Mouse (Mus musculus) spleen, postnatal 4 days (tissue): ENCODE results near the gene Oaf.
A peak's percentile ranks its signal among the peaks of the same experiment; 100 is the strongest.

Source experiments
- DNase-seq, 2 experiments: peaks; one replicate each; pipeline ENCODE4 v3.0.0; 2022; ENCODE audit warnings: low spot score in 2 of 2

Oaf gene

DNA sequence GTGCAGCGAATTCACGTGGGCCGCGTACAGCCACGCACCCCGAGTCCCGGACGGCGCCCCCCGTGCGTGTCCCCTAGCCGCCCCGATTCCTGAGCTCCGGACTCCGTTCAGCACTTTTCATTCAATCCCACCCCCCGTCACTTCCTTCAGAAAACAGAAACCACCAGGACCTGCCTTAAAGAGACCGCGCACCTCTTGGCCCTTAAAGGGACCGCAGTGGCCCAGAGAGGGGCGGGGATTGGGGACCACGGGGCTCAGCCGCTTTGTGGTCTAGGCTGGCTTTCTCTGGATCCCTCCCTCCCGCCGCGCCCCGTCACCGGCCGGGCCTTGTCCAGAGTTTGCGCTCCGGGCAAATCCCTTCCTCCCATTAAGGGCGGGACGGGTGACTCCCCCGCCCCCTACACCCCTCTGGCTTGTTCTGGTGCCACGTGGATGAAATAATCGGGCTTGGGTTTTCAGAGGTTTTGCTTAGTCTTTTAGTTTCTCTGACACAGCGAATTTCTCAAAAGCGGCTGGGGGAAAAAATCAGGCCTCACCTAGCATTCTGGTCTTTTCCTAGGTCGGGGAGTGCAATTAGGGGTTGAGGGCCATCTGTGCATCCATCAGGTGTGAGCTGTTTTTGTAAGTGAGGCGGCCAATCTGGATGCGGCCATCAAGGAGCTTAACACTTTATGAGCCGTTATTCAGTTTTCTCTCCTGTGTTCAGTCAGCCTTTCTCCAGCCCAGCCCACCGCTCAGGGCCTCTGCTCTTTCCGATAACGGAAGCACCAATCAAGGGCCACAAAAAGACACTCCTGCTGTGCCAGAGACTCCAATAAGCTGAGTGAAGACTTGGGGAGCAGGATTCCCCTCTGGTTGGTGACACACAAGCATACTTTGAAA is at the start of gene Oaf:
Oaf (minus strand) TSS at position 200 of the 882 bp plus-strand sequence.
- DNase-seq = peak; percentile 65 to 78

DNA sequence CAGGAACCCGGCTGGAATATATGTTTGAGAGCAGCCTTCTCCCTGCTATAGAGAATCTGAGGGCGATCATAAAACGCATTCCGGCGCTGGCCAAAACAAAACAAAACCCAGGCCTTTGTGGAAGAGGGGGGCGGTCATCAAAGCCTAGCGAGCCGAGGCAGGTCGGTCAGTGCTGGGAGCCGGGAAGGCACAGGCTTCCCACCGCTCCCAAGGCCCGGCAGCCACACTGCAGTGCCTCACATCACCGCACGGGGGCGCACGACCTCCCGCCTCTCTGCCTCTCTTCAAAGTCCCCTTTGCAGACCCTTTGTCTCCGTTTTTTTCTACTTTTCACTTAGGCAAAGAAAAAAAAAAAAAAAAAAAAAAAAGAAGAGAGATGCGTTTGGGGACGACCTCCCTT is 47.2 kb upstream of the Oaf start:
- peak; percentile 46 to 84 for DNase-seq

DNA sequence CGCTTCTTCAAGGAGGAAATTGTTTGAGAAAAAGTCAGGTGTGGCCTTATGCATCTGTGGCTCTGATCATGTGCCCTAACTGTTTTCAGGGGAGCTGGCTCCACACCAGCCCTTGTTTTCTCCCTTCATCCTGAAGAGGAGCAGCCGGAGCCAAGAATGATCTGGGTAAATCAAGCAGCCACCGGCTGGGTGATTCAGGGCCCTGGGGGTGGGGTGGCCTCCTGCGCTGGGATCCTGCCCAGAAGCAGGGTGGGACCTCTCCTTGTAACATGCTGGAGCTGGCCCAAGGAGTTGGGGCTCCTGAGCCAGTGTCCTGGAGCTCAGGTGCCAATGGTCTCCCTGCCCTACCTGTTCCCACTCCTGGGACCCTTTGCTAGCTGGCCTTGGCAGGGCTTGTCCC is 45.6 kb upstream of the Oaf start:
- DNase-seq = no peak

DNA sequence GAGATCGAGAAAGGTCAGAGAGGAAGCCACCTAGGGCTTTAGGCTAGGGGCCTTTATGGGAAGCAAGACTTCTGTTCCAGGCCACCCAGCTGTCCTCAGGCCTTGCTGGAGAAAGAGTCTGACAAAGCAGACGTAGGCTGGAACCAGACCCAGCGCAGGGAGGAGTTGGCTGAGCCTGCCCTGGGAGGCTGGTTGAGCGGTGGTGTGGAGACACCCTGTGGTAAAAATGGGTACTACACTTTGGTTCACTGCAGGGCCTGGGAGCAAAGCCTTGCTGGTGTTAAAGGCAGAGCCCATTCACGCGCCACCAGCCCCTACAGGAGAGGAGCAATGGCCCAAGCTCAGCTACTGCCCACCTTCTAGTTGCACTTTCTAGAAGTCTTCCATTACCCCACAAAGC is 44.6 kb upstream of the Oaf start:
- peak; percentile 65 to 85 for DNase-seq

DNA sequence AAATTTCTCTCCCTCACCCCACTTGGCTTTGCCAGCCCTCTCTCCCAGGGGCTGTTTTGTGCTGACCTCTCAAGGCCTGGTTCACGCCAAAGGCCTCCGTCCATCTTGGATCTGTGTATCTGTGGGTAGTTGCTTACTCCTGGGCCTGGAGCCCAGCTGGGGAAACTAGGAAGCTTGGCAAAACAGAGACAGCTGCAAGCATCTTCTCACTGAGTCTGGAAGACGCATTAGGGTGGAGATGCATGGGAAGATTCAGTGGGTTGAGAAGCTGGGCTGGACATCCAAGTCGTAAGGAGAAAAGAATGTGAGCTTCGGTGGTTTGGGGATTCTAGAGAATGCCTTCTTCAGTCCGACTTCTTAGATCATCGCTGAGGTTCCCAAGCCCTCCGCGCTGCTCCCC is 34.0 kb upstream of the Oaf start:
- no peak for DNase-seq

DNA sequence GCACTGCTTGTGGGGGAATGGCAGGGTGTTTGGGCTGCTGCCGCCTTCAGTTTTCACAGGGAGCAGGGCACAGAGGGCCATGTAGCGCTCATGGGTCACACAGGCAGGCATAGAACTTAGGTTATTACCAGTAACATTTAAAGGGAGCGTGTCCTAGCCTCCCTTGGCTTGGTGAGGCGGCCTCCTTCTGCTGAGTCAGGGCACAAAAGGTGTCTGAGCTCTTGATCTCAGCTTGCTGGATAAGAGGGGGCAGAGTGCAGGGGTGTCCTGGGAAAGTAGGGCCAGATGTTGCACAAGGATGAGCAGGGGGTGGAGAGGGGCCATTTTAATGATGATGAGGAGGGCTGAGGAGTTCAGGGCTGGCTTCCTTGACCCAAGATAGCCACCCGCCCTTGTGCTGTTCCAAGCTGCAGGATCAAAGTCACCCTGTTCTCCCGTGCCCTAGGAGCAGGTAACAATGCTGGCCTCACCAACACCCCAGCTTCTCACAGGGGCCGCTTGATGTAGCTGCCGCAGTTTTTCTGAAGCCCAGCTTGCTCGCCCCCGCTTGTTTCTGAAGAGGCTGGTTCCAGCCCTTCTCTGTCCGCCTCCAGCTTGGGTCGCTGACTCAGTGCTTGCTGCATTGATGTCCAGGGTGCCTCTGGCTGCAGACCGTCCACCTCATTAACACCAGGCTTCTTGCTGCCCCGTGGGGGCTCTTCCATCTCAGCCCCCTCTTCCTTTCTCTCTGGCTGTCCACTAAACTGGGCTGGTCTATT is 32.2 kb upstream of the Oaf start:
- no peak for DNase-seq

DNA sequence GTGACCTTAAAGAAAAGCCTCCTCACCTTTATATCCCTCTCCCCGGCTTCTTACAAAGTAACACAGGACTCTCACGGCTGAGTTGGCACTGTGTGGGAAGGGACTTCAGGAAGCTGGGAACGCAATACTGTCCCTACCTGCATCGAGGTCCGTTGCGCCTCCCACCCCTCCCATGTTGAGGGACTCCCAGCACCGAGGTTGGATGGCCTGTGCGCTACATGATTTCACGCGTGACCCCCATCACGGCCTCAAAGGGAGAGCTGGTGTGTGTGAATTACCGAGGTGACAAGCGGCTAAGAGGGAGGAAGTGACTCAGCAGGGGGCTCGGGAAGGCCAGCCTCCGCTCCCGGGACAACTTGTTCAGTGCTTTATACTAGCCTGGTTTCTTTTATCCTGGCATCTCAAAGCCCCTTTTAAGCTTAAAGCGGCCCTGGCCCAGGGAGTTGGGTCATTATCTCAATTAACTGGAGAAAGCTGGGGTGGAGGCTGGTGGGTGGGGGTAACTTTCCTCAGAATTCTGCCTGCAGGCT is 31.1 kb upstream of the Oaf start:
- DNase-seq = no peak

DNA sequence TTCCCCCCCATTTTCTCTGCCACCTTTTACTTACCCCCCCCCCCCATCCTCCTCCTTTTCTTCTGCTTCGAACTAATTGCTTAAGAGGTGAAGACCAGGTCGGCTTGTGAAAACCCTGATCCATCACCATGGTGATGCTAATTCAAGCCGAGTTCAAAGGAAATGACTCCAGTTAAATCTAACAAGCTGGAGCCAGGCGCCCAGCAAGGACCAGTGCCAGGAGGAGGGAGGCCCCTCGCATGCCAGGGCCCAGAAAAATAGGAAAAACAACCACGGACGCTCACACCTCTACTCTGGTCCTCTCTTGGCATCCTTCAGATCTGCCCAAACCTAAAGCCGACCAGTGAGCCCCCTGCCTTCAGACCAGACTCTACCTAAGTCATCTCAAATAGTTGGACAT is 29.5 kb upstream of the Oaf start:
- no peak for DNase-seq

DNA sequence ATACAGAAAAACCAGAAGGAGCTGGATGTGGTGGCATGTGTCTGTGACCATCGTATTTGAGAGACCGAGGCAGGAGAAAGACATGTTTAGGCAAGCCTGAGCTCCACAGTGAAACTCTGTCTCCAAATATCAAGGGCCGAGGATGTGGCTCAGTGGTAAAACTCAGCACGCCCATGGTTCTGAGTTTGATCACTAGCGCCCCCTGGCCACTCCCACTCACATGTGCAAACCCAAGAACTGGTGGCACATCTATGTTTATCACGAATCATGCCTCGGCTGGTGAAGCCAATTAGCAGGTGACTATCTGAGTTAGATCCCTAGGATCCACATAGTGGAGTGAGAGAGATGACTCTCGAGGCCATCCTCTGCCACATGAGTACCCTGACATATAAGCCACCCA is 27.6 kb upstream of the Oaf start:
- DNase-seq = peak; percentile 66 to 82

DNA sequence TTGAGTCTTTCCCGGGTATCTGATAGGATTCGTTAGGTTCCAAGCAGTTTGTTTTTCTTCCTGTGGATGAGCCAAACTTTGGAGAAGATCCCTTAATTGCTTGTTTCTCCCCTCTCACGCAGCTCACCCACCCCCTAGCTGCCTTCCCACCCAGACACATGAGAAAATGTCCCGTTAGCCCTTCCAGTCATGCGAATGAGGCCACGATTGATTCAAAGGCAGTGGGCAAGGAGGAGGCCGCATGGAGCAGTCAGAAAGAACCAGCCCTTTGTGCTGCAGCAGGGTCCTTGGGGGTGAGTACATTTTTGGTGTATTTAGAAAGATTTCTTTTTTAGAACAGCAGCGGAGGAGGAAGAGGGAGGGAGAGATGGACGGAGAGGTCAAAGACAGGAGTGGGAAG is 25.5 kb upstream of the Oaf start:
- no peak for DNase-seq

DNA sequence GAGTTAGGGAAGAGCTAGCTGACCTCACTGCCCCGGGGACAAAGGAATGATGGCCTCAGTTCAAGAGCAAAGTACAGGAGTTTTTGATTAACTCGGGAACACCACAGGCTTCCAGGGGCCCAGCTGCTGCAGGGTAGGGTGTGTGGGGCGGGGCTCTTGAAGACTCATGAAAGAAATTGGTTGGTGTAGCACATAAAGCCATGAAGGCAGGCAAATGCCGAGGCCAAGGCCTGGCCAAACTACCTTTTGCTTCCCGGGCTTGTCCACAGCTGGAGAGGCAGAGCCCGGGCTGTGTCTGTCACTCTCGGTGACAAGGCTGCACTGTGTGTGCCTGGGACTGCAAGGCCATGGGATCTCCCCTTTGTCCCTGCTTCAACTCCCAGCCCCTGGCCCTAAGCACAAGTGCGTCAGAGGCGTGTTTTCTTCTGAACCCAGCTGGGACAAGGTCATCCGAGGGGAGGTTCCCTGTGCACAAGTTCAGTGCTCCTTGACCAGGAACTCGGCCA is 24.3 kb upstream of the Oaf start:
- no peak for DNase-seq

DNA sequence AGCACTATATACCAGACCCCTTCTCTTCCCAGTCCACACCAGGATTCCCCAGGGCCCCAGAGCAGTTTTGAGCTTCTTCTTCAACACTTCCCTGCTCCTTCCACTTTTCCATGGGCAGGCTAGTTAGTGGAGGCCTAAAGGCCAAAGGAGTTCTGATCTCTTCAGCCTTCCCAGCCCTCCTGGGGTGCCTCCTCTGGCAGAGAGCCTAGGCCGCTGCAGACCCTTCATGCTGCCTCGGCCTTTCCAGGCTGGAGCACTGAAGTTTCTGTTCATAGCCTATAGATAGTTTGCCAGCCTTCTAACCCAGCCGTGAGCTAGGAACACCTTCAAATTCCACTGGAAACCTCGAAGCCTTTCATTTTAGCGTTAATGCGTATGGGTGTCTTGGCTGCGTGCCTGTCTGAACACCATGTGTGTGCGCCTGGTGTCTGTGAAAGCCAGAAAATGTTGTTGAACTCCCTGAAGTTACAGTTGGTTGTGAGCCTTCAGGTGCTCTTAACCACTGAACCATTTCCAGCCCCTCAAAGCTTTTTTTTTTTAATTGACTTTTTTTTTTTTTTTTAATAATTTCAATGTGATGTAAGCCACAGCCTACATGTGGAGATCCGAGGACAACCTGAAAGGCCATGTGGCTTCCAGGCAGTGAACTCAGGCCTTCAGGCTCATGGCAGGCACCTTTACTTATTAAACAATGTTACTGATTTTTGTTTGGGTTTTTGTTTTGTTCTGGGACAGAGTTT is 23.3 kb upstream of the Oaf start:
- DNase-seq = no peak

DNA sequence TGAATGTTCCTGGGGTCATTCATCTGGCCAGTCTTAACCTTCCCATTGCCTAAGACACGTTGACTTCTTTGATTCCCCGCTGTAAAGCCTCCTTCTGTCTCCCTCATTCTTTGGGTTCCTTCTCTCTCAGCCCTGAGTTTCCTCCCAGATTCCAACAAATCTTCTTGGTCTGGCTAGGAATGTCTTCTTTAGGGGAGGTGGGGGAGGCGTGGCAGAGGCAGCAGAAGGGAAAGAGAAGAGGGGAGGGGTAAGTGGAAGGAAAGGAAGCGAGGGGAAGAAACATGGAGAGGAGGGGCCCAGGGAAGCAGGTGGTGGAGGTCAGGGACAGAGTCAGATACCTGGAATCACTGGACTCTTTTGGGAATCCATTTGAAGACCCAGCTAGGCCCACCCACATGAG is 22.7 kb upstream of the Oaf start:
- DNase-seq = no peak

DNA sequence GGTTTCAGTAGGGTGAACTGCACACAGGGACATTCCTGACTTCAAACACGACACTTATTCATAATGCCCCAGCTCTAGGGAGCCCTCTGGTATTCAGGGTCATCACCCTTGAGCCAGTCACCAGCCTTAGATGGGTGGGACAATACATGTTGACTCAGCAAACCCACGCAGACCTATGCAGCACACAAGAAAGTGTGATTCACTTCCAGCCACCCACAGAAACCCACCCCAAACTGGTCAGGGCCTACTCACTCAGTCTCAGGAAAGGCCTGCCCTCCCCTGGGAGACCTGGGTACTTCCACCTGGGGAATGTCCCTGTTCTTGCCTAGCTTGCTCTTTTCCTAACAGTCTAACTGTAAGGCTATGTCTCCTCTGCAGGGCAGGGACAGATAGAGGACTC is 22.2 kb upstream of the Oaf start:
- DNase-seq = no peak

DNA sequence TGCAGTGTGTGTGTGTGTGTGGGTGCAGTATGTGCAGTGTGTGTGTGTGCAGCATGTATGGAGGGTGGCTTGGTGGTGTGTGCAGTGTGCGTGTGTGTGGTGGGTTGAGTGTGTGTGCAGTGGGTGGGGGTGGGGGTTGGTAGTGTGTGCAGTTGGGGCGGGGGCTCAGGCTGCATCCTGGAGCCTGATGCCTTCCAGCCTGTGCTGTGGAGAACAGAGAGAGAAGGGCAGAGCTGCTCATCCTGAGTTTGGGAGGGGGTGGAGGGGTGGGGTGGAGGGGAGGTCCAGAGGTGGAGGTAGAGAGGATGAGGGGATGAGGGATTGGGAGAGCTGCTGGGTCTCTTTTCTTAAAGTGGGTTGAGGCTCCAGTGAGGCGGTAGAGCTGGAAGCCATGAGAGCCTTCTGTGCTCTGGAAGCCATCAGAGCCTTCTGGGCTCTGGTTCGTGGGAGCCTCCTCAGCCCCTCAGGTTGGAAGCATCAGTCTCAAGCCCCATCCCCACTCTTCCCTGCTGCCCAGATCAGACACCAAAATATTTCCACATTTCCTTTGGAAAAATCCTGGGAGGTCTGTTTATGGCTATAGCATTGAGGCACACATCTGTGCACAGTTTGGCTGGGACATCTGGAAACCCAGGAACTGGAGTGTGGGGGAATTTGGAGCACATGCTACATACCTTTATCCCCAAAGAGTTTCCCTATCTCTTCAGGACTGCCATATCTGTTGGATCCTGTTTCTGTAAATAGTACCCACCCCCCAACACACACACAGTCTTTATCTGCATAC is 21.6 kb upstream of the Oaf start:
- no peak for DNase-seq

DNA sequence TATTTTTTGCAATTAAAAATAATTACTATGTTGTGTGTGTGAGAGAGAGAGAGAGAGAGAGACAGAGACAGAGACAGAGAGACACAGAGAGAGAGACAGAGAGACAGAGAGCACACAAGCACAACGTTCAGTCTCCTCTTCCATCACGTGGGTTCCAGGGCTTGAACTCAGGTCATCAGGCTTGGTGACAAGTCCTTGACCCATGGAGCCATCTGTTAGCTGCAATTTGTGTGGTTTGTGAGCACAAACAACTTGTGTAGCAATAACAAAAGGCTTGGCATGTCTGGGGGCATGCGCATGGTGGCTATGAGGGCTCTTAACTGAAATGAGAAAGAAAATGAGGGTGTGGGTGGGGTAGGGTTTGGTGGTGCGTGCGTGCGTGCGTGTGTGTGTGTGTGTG is 20.9 kb upstream of the Oaf start:
- DNase-seq = no peak

DNA sequence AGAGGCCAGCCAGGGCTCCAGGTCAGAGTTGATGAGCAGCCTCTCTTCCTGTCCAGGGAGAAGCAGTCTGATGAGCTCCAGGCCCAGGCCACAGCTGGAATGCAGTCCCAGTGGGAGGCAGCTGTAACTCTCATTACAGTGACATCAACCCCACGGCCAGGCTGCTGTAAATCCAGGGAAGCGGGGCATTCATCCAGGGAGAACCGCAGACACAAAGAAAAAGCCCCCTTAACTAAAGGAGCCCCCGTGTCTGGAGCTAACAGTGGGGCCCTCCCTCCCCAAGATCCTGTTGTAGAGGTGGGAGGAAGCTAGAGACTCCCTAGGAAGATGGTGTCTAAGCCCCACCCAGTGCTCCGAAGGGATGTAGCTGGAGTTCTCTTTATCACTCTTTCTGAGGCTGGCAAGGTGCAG is 13.6 kb upstream of the Oaf start:
- no peak for DNase-seq

DNA sequence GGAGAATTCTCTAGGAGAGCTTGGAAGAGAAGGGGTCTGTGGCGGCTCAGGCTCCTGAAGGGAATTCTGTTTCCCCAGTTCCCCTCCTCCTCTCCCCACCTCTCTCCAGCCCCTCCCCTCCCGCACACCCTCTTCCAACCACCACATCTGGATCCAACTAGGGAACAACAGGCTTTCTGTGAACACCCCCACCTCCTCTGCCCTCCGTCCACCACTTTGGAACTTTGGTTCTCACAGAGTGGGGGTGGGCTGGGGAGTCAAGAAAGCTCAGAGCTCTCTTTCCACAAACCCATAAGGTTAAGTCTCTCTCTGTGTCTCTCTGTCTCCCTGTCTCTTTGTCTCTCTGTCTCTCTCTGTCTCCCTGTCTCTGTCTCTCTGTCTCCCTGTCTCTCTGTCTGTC is 13.1 kb upstream of the Oaf start:
- DNase-seq = no peak

DNA sequence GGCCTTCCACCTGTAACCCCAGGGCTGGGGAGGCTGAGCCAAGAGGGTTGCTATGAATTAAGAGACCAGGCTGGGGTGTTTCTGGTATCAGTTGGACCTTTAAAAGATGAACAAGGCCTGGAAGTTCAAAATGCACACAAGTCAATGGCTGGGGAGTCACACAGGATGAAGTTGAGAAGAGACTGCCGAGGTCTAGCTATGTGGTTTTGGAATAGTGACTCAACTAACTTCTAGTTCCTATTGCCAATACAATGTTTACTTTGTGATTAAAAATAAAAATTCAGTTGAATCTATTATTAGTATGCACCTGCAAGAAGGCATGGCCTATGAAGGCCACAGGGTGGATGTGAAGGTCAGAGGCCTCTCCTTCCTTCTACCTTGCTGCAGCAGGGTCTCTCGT is 12.1 kb upstream of the Oaf start:
- DNase-seq = no peak

DNA sequence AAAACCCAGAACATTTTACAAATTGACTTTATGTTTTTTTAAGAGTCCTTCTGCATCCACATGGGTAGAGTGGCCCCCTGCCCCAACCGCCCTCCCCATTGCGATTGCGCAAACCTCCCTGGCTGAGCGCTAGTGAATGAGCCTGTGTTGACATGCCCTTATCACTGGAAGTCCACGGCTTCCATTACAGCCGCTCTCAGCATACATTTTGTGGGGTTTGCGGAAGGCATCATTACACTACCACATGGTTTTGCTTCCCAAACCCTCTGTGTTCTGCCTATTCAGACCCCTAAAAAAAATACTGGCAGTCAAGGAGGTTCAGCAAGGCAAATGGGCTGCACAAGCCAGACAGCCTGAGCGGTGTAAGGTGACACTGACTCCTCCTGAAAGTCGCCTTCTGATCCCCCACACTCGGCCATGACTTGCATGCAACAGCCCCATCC is 7.0 kb upstream of the Oaf start:
- DNase-seq = no peak
